Mouse (Mus musculus) liver, embryonic 13.5 days (tissue): Measurements from ENCODE around the gene Akr7a5. TPM values are rescaled to one million over a fixed set of nuclear protein-coding genes. Genes with fewer than 3 reads are reported as not detected.

ENCODE experiments used
- ATAC-seq: fragments of 200-750 bp; cut with Nextera tagmentation; 2 replicates; pipeline ENCODE4 v1.8.0; 2017; ENCODE audit warnings: low read depth, mild to moderate bottlenecking, moderate number of reproducible peaks, moderate library complexity
- DNase-seq: peaks from one replicate; pipeline ENCODE4 v3.0.0; 2022
- H3K27ac ChIP-seq: fragments of 300-500 bp; sonication (generic); 2 replicates; pipeline ENCODE4 v1.5.1; 2015; ENCODE audit warnings: moderate library complexity, mild to moderate bottlenecking, inconsistent platforms
- H3K27me3 ChIP-seq: fragments of 300-500 bp; sonication (generic); 2 replicates; pipeline ENCODE4 v1.6.1; 2015; ENCODE audit warnings: mild to moderate bottlenecking, inconsistent platforms
- H3K36me3 ChIP-seq: fragments of 300-500 bp; sonication (generic); 2 replicates; pipeline ENCODE4 v1.6.1; 2015; ENCODE audit warnings: mild to moderate bottlenecking, inconsistent platforms
- H3K4me1 ChIP-seq: fragments of 300-500 bp; sonication (generic); replicated peaks from 2 replicates; pipeline ENCODE4 v1.6.1; 2015; ENCODE audit warnings: inconsistent platforms
- H3K4me2 ChIP-seq: fragments of 300-500 bp; sonication (generic); 2 replicates; pipeline ENCODE4 v1.6.1; 2015; ENCODE audit warnings: inconsistent platforms, mild to moderate bottlenecking, moderate library complexity
- H3K4me3 ChIP-seq: fragments of 300-500 bp; sonication (generic); replicated peaks from 2 replicates; pipeline ENCODE4 v1.5.1; 2015; ENCODE audit warnings: mild to moderate bottlenecking, inconsistent platforms
- H3K9ac ChIP-seq: fragments of 300-500 bp; sonication (generic); 2 replicates; pipeline ENCODE4 v1.6.1; 2015; ENCODE audit warnings: mild to moderate bottlenecking, inconsistent platforms
- H3K9me3 ChIP-seq: fragments of 300-500 bp; sonication (generic); replicated peaks from 2 replicates; pipeline ENCODE4 v1.6.1; 2016; ENCODE audit warnings: inconsistent platforms
- WGBS: fragments of 180-500 bp; shearing (Covaris S2); methylation state at CpG from one replicate; pipeline ENCODE4 v1.1.7; 2015; ENCODE audit not compliant: insufficient replicate concordance; 5-methylcytosine and 5-hydroxymethylcytosine counted together
- polyA plus RNA-seq: library from polyadenylated mRNA; unstranded; fragments of >200 nt; fragmentation: Nextera tagmentation; extraction: Ambion mirVana; gene quantifications from 2 replicates; pipeline ENCODE4 v1.2.1, GENCODE M21; 2015

The Akr7a5 gene
- polyA plus RNA-seq, 1 experiment from 2014 or later = 40.0 TPM

- Histone ChIP-seq H3K27me3 (no peaks in the 10 kb centered on the region), H3K9ac (peak overlapping the region; percentile 83), H3K36me3 (no peaks in the 10 kb centered on the region), H3K4me3 (peak overlapping the region; percentile 66), H3K9me3 (no peaks in the 10 kb centered on the region), H3K4me2 (peak overlapping the region; percentile 90), H3K4me1 (peaks cover 75% of the 10 kb centered on the region), H3K27ac (peak overlapping the region; percentile 99)
- ATAC-seq (no peak), DNase-seq (no peak)
- 42% methylated on average over 8 of the region's 9 CpGs for WGBS
Measured at GRCm38 (mm10) chr4:139334631-139335295, 24.2 kb downstream of the Akr7a5 start.

GRCm38 (mm10) chr4:139335507-139335906 is 25.0 kb downstream of the Akr7a5 start:
- peak; percentile 78 for DNase-seq
- Histone ChIP-seq H3K27ac (peak overlapping the region; percentile 99), H3K9ac (peak overlapping the region; percentile 83), H3K4me1 (peaks cover 70% of the 10 kb centered on the region), H3K27me3 (no peaks in the 10 kb centered on the region), H3K4me3 (peak overlapping the region; percentile 66), H3K9me3 (no peaks in the 10 kb centered on the region), H3K36me3 (no peaks in the 10 kb centered on the region), H3K4me2 (peak overlapping the region; percentile 90)
- WGBS = 7% methylated on average over 7 of the region's 7 CpGs
- peak; percentile 88 for ATAC-seq

GRCm38 (mm10) chr4:139336822-139337483 is 26.4 kb downstream of the Akr7a5 start:
- DNase-seq (peak; percentile 88), ATAC-seq (peak; percentile 69)
- Histone ChIP-seq H3K4me3 (peak overlapping the region; percentile 66), H3K9me3 (no peaks in the 10 kb centered on the region), H3K27ac (peak overlapping the region; percentile 99), H3K9ac (peak overlapping the region; percentile 83), H3K4me1 (peaks cover 57% of the 10 kb centered on the region), H3K36me3 (no peaks in the 10 kb centered on the region), H3K27me3 (no peaks in the 10 kb centered on the region), H3K4me2 (peak overlapping the region; percentile 90)
- 9% methylated on average over 24 of the region's 24 CpGs for WGBS

GRCm38 (mm10) chr4:139338145-139338544 is 27.6 kb downstream of the Akr7a5 start:
- no peak for ATAC-seq
- no peaks in the 10 kb centered on the region for H3K27me3 ChIP-seq
- no peak for DNase-seq
- 46% methylated on average over 33 of the region's 33 CpGs for WGBS
- peak overlapping the region; percentile 39; the same call in 1 of the 2 replicates for H3K9ac ChIP-seq
- peak overlapping the region; percentile 47 for H3K4me2 ChIP-seq
- H3K36me3 ChIP-seq = no peaks in the 10 kb centered on the region
- no peaks in the 10 kb centered on the region for H3K9me3 ChIP-seq
- no peak overlapping the region for H3K27ac ChIP-seq
- peak overlapping the region; percentile 22; the same call in 1 of the 2 replicates for H3K4me3 ChIP-seq
- H3K4me1 ChIP-seq = peaks cover 50% of the 10 kb centered on the region

- Histone ChIP-seq H3K27ac (no peak overlapping the region), H3K4me1 (peaks cover 42% of the 10 kb centered on the region), H3K27me3 (no peaks in the 10 kb centered on the region), H3K9me3 (no peaks in the 10 kb centered on the region), H3K9ac (no peak overlapping the region), H3K4me3 (no peak overlapping the region), H3K4me2 (no peak overlapping the region), H3K36me3 (peaks cover 13% of the 10 kb centered on the region)
- no peak for DNase-seq
- 58% methylated on average over 4 of the region's 4 CpGs for WGBS
- no peak for ATAC-seq
Measured at GRCm38 (mm10) chr4:139340835-139341234, 30.3 kb downstream of the Akr7a5 start.

- no peaks in the 10 kb centered on the region for H3K27me3 ChIP-seq
- H3K9ac ChIP-seq = no peak overlapping the region
- H3K4me1 ChIP-seq = peaks cover 35% of the 10 kb centered on the region
- no peak overlapping the region for H3K27ac ChIP-seq
- WGBS = 67% methylated on average over 7 of the region's 7 CpGs
- peaks cover 21% of the 10 kb centered on the region for H3K36me3 ChIP-seq
- H3K4me3 ChIP-seq = no peak overlapping the region
- DNase-seq (no peak), ATAC-seq (no peak)
- H3K4me2 ChIP-seq = no peak overlapping the region
- no peaks in the 10 kb centered on the region for H3K9me3 ChIP-seq
Measured at GRCm38 (mm10) chr4:139341556-139342233, 31.2 kb downstream of the Akr7a5 start.

- Histone ChIP-seq H3K36me3 (peaks cover 41% of the 10 kb centered on the region), H3K4me2 (no peak overlapping the region), H3K9ac (no peak overlapping the region), H3K9me3 (no peaks in the 10 kb centered on the region), H3K4me3 (no peak overlapping the region), H3K27ac (peak overlapping the region; percentile 3; the same call in 1 of the 2 replicates), H3K27me3 (no peaks in the 10 kb centered on the region), H3K4me1 (peaks cover 17% of the 10 kb centered on the region)
- ATAC-seq (no peak), DNase-seq (no peak)
- 73% methylated on average over 5 of the region's 5 CpGs for WGBS
Measured at GRCm38 (mm10) chr4:139343718-139344117, 33.2 kb downstream of the Akr7a5 start.

GRCm38 (mm10) chr4:139345416-139346019 is 35.0 kb downstream of the Akr7a5 start:
- WGBS = 84% methylated on average over 23 of the region's 23 CpGs
- Histone ChIP-seq H3K4me3 (no peak overlapping the region), H3K9ac (no peak overlapping the region), H3K9me3 (no peaks in the 10 kb centered on the region), H3K27me3 (no peaks in the 10 kb centered on the region), H3K27ac (no peak overlapping the region), H3K4me1 (peaks cover 28% of the 10 kb centered on the region), H3K36me3 (peaks cover 58% of the 10 kb centered on the region), H3K4me2 (no peak overlapping the region)
- DNase-seq (no peak), ATAC-seq (no peak)

GRCm38 (mm10) chr4:139351931-139352711 is 41.6 kb downstream of the Akr7a5 start, which contains the start of the genes Mrto4, Emc1 and Ubr4:
TSS of gene Mrto4 (minus strand) at chr4:139352576.
TSS of gene Emc1 (plus strand) at chr4:139352587.
TSS of gene Ubr4 (plus strand) at chr4:139352609.
- peak within 1 kb of the TSS; percentile 97 for H3K4me2 ChIP-seq
- peak; percentile 79 for DNase-seq
- H3K9me3 ChIP-seq = no peaks in the 10 kb centered on the region
- WGBS = under 1% methylated on average over 64 of the region's 64 CpGs
- H3K27me3 ChIP-seq = no peaks in the 10 kb centered on the region
- ATAC-seq = peak; percentile 88
- peak within 1 kb of the TSS; percentile 80 for H3K9ac ChIP-seq
- H3K4me1 ChIP-seq = peaks cover 44% of the 10 kb centered on the region
- H3K36me3 ChIP-seq = peaks cover 68% of the 10 kb centered on the region
- H3K27ac ChIP-seq = peak within 1 kb of the TSS; percentile 92
- peak within 1 kb of the TSS; percentile 81 for H3K4me3 ChIP-seq

- H3K36me3 ChIP-seq = peaks cover 68% of the 10 kb centered on the region
- H3K9me3 ChIP-seq = no peaks in the 10 kb centered on the region
- no peaks in the 10 kb centered on the region for H3K27me3 ChIP-seq
- H3K27ac ChIP-seq = peak overlapping the region; percentile 92
- ATAC-seq = peak; percentile 52
- WGBS = under 1% methylated on average over 7 of the region's 7 CpGs
- H3K9ac ChIP-seq = peak overlapping the region; percentile 80
- peak overlapping the region; percentile 81 for H3K4me3 ChIP-seq
- H3K4me2 ChIP-seq = peak overlapping the region; percentile 97
- H3K4me1 ChIP-seq = peaks cover 44% of the 10 kb centered on the region
- DNase-seq = no peak
Measured at GRCm38 (mm10) chr4:139352832-139353231, 42.3 kb downstream of the Akr7a5 start.
